Mouse (Mus musculus): ENCODE results near the gene Fgfr1op2.

Fgfr1op2 gene

DNA sequence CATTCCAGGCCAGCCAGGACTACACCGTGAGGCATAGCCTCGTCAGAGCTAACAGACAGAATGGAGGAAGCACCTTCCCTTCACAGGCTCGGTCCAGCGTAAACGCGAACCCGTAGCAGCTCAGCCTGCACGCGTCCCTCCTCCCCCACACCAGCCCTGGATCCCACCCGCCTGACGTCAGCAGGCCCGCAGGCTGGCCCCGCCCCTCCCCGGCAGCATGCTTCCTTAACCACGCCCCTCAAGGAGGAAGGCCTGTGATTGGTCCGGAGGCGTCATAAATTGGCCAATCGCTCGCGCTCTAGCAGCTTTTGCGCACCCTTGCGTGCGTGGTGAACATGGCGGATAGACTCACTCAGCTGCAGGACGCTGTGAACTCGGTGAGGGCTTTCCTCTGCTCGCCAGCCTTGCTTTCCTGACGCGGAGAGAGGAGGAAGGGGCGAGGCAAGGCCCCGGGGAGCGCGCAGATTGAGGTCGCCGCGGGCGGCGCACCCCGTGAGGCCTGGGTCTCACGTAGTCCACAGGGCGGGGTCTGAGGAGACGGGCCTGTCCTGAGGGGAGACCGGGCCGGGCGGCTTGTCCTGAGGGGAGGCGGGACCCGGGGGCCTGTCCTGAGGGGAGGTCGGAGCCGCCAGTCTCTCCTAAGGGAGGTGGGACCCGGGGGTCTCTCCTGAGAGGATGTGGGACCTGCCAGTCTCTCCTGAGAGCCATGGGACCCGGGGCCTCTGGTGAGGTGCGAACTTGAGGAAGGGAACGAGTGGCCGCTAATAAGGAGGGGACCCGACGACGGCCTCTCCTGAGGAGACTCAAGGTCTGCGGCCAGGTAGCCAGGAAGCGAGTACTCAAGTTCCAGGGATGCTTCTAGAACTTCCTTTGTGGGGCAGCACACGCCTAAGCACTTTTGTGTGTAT, 65.5 kb downstream of the Fgfr1op2 start, which contains the start of the genes Med21 and Tm7sf3:
Gene Med21, plus strand, starts transcription at position 272 of the 908 bp plus-strand sequence.
Gene Tm7sf3, minus strand, starts transcription at position 549 of the 908 bp plus-strand sequence.
- DNase-seq = peak; percentile 98

DNA sequence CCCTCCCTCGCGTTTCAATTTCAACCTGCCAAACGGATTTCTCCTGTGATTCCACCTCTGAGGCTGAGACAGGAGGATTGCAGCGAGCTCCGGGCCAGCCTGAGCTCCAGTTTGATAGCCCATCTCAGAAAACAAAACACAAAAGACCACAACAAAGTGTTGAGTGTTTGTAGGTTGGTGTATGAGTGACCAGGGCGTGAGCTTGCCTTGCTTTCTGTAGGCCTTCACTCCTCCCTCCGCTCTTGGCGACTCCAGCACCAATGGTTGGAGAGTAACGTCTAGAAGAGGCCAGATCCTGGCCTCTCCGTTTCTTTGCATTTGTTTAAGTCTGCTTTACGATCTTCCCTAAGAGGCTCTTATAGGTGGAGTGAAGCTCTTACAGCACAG, 66.2 kb downstream of the Fgfr1op2 start:
- DNase-seq = no peak
